Mouse (Mus musculus) heart, postnatal 10 days (tissue): Measurements from ENCODE around the gene Gna11. TPM values are rescaled to one million over a fixed set of nuclear protein-coding genes. Genes with fewer than 3 reads are reported as not detected.
A peak's percentile ranks its signal among the peaks of the same experiment; 100 is the strongest.

Experiments used
- DNase-seq, 2 experiments: peaks; one replicate each; pipeline ENCODE4 v3.0.0; 2021
- intact Hi-C: fragments of 180-260 bp; cut with DNase I; formaldehyde crosslinking; loops from one replicate; pipeline ENCODE4 v1.15.1; 2025
- microRNA-seq, 2 experiments: library from miRNA; unstranded; fragments of <30 nt; microRNA quantifications; one replicate each; pipeline ENCODE4 v1.2.0; 2022
- total RNA-seq, 2 experiments: library from RNA; stranded (reverse); gene quantifications; 2 replicates each; pipeline ENCODE4 v1.2.3; 2021

Gene Gna11
- total RNA-seq, 2 experiments from 2014 or later: 59.2 to 60.6 TPM

DNA sequence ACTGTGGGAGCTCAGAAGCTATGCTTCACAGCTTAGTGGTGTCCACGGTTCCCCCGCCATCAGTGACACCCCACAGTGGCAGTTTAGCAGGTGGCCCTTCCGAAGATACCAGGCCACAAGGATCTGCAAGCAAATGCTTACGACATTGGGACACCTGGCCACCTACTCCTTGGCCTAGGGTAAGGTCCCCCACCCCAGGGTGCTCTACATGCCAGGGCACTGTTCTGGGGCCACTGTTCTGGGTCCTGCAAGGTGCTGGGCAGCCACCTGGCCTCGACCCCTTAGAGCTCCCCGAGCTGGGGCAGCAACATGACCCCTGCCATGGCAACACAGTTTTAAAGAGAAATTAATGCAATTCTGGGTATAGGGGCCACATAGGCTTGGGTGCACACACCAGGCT is 49.8 kb downstream of the Gna11 start:
- intact Hi-C loops: no loop called here
- no peak for DNase-seq

DNA sequence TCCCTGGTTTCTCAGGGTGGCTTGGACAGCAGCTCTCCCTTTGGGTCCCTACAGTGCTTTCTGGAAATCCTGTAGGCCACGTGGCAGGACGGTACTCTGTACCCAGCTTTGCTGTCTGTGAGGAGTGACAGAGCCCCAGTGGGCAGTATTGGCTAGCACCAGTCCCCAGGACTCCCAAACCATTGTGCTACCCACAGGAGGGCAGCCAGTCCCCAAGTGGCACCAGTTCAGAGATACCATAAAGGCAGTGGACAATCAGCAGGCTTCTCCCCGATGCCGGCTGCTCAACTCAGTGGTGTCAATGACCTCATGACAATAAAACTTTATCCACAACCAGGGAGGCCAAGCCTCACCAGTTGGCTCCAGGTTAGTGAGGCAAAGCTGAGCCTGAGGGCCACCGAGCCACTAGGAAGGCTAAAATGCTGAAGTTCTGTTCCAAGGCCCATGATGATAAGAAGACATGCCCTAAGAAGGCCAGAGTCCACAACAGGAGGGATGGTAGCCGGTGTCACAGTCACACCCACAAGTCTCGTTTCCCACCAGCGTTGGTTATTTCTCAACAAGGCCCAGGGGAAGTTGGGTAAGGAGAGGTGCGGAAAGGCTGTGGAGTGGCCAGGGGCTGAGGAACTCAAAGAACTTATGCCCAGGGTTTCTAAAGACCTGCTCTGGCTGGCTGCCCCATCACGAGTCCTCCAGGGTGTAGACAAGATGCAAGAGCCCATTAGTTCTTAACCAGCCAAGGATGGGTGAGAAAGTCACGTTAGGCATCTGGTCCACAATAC is 50.5 kb downstream of the Gna11 start:
- intact Hi-C loops: no loop called here
- DNase-seq: no peak

- no peak for DNase-seq
- intact Hi-C loops: no loop called here
These were observed 51.3 kb downstream of the Gna11 start for GRCm38 (mm10) chr10:81493601-81494220.

- intact Hi-C loops: no loop called here
- DNase-seq: no peak
These were observed 52.3 kb downstream of the Gna11 start for GRCm38 (mm10) chr10:81492606-81493240.

DNA sequence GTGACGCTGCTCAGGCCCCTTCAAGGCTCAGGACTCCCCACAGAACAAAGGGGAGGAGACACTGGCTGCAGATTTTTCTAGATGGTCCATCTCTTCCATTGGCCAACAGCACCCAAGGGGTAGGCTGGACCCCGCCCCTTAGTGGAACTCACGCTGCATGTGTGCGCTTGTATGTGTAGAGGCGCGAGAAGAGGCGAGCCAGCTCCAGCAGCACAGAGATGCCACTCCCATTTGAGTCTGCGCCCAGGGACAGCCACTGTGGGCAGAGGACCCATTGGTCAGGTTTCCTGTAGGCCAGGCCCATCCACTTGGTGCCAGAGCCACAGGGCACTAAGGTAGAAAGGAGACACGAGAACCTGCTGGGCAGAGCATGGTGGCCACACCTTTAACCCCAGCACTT is 54.0 kb downstream of the Gna11 start:
- DNase-seq: no peak
- intact Hi-C loops: no loop called here

DNA sequence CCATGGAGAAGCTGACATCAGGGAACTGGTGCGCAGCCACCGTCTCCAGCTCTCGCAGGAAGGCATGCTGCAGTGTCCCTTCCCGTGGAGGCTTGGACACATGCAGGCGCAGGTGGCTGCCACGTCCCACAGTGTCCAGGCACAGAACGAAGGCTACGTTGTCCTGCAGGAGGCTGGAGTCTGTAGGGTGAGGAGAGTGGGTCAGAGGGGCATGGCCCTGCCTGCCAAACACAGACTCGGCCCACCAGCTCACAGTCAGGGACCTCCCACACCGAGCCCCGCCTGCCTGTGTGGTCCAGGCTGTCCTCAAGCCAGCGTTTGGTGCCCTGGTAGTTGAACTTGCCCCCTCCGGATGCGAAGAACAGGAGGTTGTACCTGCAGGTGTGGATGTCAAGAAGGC is 55.0 kb downstream of the Gna11 start:
- intact Hi-C loops: no loop called here
- DNase-seq: no peak

- no peak for DNase-seq
- intact Hi-C loops: no loop called here
These were observed 56.9 kb downstream of the Gna11 start for GRCm38 (mm10) chr10:81488081-81488480.

DNA sequence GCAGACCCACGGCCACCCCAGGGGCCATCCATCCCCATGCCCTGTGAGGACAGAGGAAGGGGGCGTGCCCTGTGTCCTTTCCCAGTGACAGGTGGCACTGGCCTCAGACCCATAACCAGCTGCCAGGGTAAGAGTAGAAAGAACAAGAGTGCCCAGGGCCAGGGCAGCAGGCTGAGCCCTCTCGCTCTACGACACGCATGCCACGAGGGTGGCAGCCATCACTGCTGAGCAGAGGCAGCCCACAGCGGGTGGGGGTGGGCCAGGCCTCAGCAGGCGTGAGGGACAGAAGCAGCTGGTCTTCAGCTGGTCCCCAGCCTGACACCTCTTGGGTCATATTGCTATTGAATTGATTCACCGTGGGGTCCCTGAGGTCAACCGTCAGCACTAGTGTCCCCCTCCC is 58.5 kb downstream of the Gna11 start:
- intact Hi-C loops: no loop called here
- no peak for DNase-seq

GRCm38 (mm10) chr10:81485479-81486018 is 59.4 kb downstream of the Gna11 start:
- DNase-seq: no peak
- intact Hi-C loops: no loop called here

GRCm38 (mm10) chr10:81485060-81485449 is 59.9 kb downstream of the Gna11 start:
- intact Hi-C loops: no loop called here
- DNase-seq: no peak

- intact Hi-C loops: no loop called here
- no peak for DNase-seq
These were observed 60.4 kb downstream of the Gna11 start for GRCm38 (mm10) chr10:81484441-81485059.

GRCm38 (mm10) chr10:81483983-81484382 is 61.0 kb downstream of the Gna11 start:
- intact Hi-C loops: no loop called here
- DNase-seq: no peak

DNA sequence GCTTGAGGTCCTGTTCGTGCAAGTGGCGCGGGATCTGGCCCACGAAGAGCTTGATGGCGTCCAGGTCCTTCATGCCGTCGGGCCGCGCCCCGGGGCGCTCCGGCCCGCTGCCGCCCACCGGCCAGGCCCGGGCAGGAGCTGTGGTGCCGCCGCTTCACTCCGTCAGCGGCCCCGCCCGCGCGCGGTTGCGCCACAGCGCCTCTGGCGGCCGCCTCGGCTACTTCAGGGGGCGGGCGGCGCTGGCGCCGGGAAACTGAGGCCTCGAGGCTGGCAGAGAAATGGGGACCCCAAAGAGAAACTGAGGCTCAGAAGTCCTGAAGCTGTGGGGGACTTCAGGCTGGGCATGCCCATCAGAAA is 62.5 kb downstream of the Gna11 start, which contains the start of gene Celf5:
Gene Celf5, minus strand, starts transcription at position 177 of the 357 bp plus-strand sequence.
- DNase-seq: peak; percentile 61 to 63

DNA sequence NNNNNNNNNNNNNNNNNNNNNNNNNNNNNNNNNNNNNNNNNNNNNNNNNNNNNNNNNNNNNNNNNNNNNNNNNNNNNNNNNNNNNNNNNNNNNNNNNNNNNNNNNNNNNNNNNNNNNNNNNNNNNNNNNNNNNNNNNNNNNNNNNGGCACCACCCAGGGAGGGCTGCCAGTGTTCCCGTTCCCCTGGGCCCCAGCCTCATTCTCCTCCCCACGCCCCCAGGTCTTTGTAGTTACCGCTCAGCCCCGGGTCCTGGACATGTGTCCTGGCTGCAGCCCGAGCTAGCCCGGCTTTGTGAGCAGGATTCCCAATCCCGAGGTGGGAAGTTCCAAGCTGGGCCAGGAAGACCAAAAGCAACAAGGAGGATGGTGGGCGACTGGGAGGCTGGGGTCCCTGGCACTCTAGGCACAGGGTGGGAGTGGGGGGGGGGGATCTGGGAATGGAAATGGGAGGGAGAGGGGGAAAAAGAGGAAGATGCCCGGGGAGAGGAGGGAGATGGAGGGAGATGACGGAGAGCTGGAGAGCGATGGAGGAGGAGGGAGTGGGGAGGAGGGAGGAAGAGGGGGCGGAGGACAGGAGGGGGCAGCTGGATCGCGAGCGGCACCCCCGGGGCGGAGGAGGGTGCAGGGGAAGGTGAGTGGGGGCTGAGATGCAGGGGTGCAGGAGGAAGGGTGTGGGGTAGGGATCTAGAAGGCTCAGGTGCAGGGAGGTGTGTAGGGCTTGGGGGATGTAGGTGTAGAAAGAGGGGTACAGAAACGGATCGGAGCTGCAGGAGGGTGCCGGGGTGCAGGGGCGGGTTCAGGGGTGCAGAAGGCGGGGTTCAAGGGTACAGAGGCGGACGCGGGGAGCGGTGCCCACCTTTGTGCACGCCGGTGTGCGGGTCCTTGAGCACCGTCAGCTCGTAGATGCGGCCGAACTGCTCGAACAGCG is 63.1 kb downstream of the Gna11 start:
- no peak for DNase-seq
- intact Hi-C loops: no loop called here

More for the DNA sequence above, 62.5 kb downstream of the Gna11 start, which contains the start of gene Celf5:
- intact Hi-C loops: no loop called here

Small RNAs within 50 kb of the gene (microRNA-seq; reads per million reads assigned to microRNA genes)
- 0 reads per million in 2 experiments for gene Gm25595

Other genes with a start within 250 kb of the Gna11 start
- 10 to 100 TPM; 21.0 to 23.6 TPM for gene Cactin, start 224.1 kb downstream of the Gna11 start, total RNA-seq
- 1 to 10 TPM; 7.7 to 8.5 TPM for gene Tbxa2r, start 216.5 kb downstream of the Gna11 start, total RNA-seq
- gene Gipc3, start 201.9 kb downstream of the Gna11 start, total RNA-seq: 1 to 10 TPM; 4.8 to 6.1 TPM
- gene Hmg20b, start 194.7 kb downstream of the Gna11 start, total RNA-seq: 100 to 1,000 TPM in 1 of 2 experiments, 10 to 100 TPM in 1; 88.1 to 105 TPM
- 10 to 100 TPM; 11.6 to 14.4 TPM for gene Mfsd12, start 187.7 kb downstream of the Gna11 start, total RNA-seq
- gene 4930404N11Rik, start 179.4 kb downstream of the Gna11 start, total RNA-seq: 1 to 10 TPM in 1 of 2 experiments, under 1 TPM in 1; 0.42 to 1.1 TPM
- gene Fzr1, start 166.7 kb downstream of the Gna11 start, total RNA-seq: 10 to 100 TPM; 39.7 to 41.2 TPM
- 10 to 100 TPM; 53.2 to 57.5 TPM for gene Dohh, start 160.8 kb downstream of the Gna11 start, total RNA-seq
- gene Gm48551, start 160.7 kb downstream of the Gna11 start, total RNA-seq: under 1 TPM; 0.74 to 0.87 TPM
- gene Gm48552, start 156.2 kb downstream of the Gna11 start, total RNA-seq: under 1 TPM; 0.77 to 0.98 TPM
- 1 to 10 TPM; 1.3 to 2.2 TPM for gene Smim24, start 152.1 kb downstream of the Gna11 start, total RNA-seq
- 100 to 1,000 TPM; 139 to 163 TPM for gene Nfic, start 89.6 kb downstream of the Gna11 start, total RNA-seq
- gene Celf5, start 62.5 kb downstream of the Gna11 start, total RNA-seq: under 1 TPM; 0.32 to 0.48 TPM
- 10 to 100 TPM; 64.0 to 65.0 TPM for gene Ncln, start 48.8 kb downstream of the Gna11 start, total RNA-seq
- under 1 TPM; 0.86 to 0.87 TPM for gene S1pr4, start 45.1 kb downstream of the Gna11 start, total RNA-seq
- under 1 TPM; 0.60 to 0.74 TPM for gene Gna15, start 21.0 kb downstream of the Gna11 start, total RNA-seq
- 100 to 1,000 TPM; 867 to 890 TPM for gene Aes, start 14.3 kb upstream of the Gna11 start, total RNA-seq
- gene Tle2, start 29.4 kb upstream of the Gna11 start, total RNA-seq: 10 to 100 TPM in 1 of 2 experiments, 1 to 10 TPM in 1; 8.1 to 11.2 TPM
- gene Tle6, start 55.9 kb upstream of the Gna11 start, total RNA-seq: 10 to 100 TPM; 10.2 to 11.1 TPM
- gene BC025920, start 61.1 kb upstream of the Gna11 start, total RNA-seq: 1 to 10 TPM; 1.3 to 1.4 TPM
- gene Sirt6, start 82.6 kb upstream of the Gna11 start, total RNA-seq: 10 to 100 TPM; 12.8 to 14.2 TPM
- gene Ankrd24, start 83.3 kb upstream of the Gna11 start, total RNA-seq: 10 to 100 TPM; 13.9 to 16.6 TPM
- gene Gm10778, start 103.9 kb upstream of the Gna11 start, total RNA-seq: 1 to 10 TPM; 2.7 to 2.9 TPM
- 1 to 10 TPM; 7.2 to 7.7 TPM for gene Zfp433, start 159.6 kb upstream of the Gna11 start, total RNA-seq
- 1 to 10 TPM; 2.0 to 3.2 TPM for gene Gm3055, start 226.0 kb upstream of the Gna11 start, total RNA-seq